8 mouse cellular contexts compared by ENCODE assay signal in the genomic region with DNA sequence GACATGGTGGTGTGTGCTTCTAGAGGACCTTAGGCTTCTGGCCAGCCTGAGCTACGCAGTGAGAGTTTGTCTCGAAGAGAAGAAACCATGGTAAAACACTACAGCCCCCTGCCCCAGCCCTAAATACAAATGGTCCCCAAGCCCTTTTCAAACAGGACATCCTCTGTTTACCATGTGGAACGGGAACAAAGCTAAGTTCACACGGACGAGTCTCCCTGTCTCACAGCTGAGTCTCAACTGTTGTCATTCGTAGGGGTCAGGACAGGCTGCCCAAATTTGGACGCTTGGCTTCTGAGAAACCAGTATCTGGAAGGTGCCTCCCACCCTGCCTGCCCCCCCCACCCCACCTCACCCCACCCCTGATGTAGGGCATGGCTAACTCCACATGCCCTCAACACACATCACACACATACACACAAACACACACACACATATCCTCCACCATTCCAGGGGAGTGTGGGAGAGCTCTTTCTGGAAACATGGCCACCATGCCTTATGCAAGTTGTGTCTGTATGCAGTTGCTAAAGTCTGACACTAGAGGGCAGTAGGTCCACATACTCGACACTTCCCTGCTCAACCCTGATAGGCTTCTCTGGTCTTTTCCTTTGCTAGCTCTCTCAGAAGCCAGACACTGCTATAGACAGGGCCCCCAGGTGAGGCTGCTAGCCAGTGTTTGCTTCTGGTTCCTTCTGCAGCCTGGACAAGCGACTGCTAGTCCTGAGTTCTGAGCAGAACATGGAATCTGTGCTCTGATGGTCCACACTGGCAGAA. TPM values are rescaled to one million over a fixed set of nuclear protein-coding genes. Genes with fewer than 3 reads are reported as not detected.
DNase-seq lines count a peak whose midpoint lies in the region; ATAC-seq and TF ChIP-seq lines count a peak whose summit lies in the region.
"Not testable (repeated sequence)": the region's sequence is repeated elsewhere in the genome, so short reads cannot be mapped to it uniquely, and the experiment has no call there.

No protein-coding gene starts in this region.

- peak; percentile 80 for DNase-seq in WW6 (ENCODE audit: low read depth, low spot score)
- DNase-seq in cerebellum, postnatal 25 days: peak; percentile 41 to 54
- peak; percentile 39 to 52 for DNase-seq in frontal cortex, postnatal 10 days (ENCODE audit: low spot score in 2 of 2)
- DNase-seq in hindbrain, embryonic 14.5 days (ENCODE audit: low spot score): peak; percentile 69
- DNase-seq in layer of hippocampus, adult 2 months (ENCODE audit: low spot score in 2 of 2): peak; percentile 26 to 59
- not testable (repeated sequence) for DNase-seq in liver, embryonic 14.5 days (ENCODE audit: low read depth in 3 of 3, low spot score in 3 of 3)
- DNase-seq in testis, postnatal 10 days (ENCODE audit: low spot score): peak; percentile 44

- not testable (repeated sequence) for H3K36me3 ChIP-seq in hindbrain, embryonic 14.5 days (replicated peaks; ENCODE audit: control insufficient read depth, insufficient read depth); liver, embryonic 14.5 days (replicated peaks; ENCODE audit: control insufficient read depth, insufficient read depth, low read depth); neural tube, embryonic 12.5 days

- peak; percentile 81 for ATAC-seq in hindbrain, embryonic 14.5 days (ENCODE audit: low FRiP score)
- ATAC-seq in liver, embryonic 14.5 days (ENCODE audit: insufficient read depth): peak; percentile 24; the same call in 1 of the 2 replicates
- ATAC-seq in neural tube, embryonic 12.5 days (ENCODE audit: low FRiP score, low read depth): peak; percentile 70

- not testable (repeated sequence) for H3K27ac ChIP-seq in hindbrain, embryonic 14.5 days; layer of hippocampus, adult 2 months; liver, embryonic 14.5 days; neural tube, embryonic 12.5 days

- H3K27me3 ChIP-seq in hindbrain, embryonic 14.5 days (ENCODE audit: control insufficient read depth, insufficient read depth, low read length); liver, embryonic 14.5 days (ENCODE audit: control insufficient read depth, insufficient read depth, low read length); neural tube, embryonic 12.5 days (replicated peaks): not testable (repeated sequence)

- TF ChIP-seq EP300 in liver, embryonic 14.5 days (IDR thresholded peaks at IDR 0.05; ENCODE audit: low read depth): not testable (repeated sequence)

- H3K4me1 ChIP-seq in hindbrain, embryonic 14.5 days (replicated peaks; ENCODE audit: control insufficient read depth, insufficient read depth, low read length); liver, embryonic 14.5 days (replicated peaks; ENCODE audit: control insufficient read depth in 2 of 2, insufficient read depth in 2 of 2, low read length in 1 of 2); neural tube, embryonic 12.5 days: not testable (repeated sequence)

- peak; percentile 76 for TF ChIP-seq CTCF in layer of hippocampus, adult 2 months (conservative IDR thresholded peaks at IDR 0.05)
- TF ChIP-seq CTCF in liver, embryonic 14.5 days (IDR thresholded peaks at IDR 0.05; ENCODE audit: low read depth): peak; percentile 67

- H3K4me3 ChIP-seq in hindbrain, embryonic 14.5 days (replicated peaks; ENCODE audit: low read length); layer of hippocampus, adult 2 months; liver, embryonic 14.5 days (ENCODE audit: insufficient read depth in 1 of 2, low read depth in 2 of 2, low read length in 2 of 2); neural tube, embryonic 12.5 days: not testable (repeated sequence)

- peaks cover 18% of the 10 kb centered on the region for H3K9me3 ChIP-seq in hindbrain, embryonic 14.5 days (ENCODE audit: control insufficient read depth, low read length)
- H3K9me3 ChIP-seq in liver, embryonic 14.5 days (ENCODE audit: control insufficient read depth, low read length): not testable (repeated sequence)
- peaks cover 34% of the 10 kb centered on the region for H3K9me3 ChIP-seq in neural tube, embryonic 12.5 days

- WGBS in hindbrain, embryonic 14.5 days: 65% methylated on average over 9 of the region's 9 CpGs
- WGBS in liver, embryonic 14.5 days (ENCODE audit: insufficient replicate concordance): 49% methylated on average over 9 of the region's 9 CpGs
- WGBS in neural tube, embryonic 12.5 days: 69% methylated on average over 9 of the region's 9 CpGs

- not testable (repeated sequence) for H3K4me2 ChIP-seq in hindbrain, embryonic 14.5 days (replicated peaks); liver, embryonic 14.5 days (ENCODE audit: low read depth); neural tube, embryonic 12.5 days (replicated peaks)

- not testable (repeated sequence) for H3K9ac ChIP-seq in hindbrain, embryonic 14.5 days; liver, embryonic 14.5 days (replicated peaks); neural tube, embryonic 12.5 days

RNA-seq across cellular contexts. Expression of gene Tcp10c, which starts 17.2 kb away (rescaled TPM):
- 0.16 TPM in 1 of 2 replicates, not detected in the other for polyA plus RNA-seq in hindbrain, embryonic 14.5 days (2014; fragmentation: Nextera tagmentation; extraction: Ambion mirVana)
- under 1 TPM; 0.23 to 0.52 TPM for total RNA-seq in layer of hippocampus, adult 2 months (2021)
- not detected in 2 replicates for polyA plus RNA-seq in liver, embryonic 14.5 days (2012; rRNA removed)
- polyA plus RNA-seq in liver, embryonic 14.5 days (2014; fragmentation: Nextera tagmentation; extraction: Ambion mirVana): not detected in 2 replicates
- polyA plus RNA-seq in neural tube, embryonic 12.5 days (2016; fragmentation: Nextera tagmentation; extraction: Ambion mirVana): not detected in 2 replicates

Comparison
In these comparisons a context has a peak if more than half of its experiments do, and no peak if none do; other contexts are left out.
1. ATAC-seq: peak in every context shown above with its lines; median percentile 81 in hindbrain, embryonic 14.5 days; 70 in neural tube, embryonic 12.5 days; 24 in liver, embryonic 14.5 days.